Mouse (Mus musculus) kidney, embryonic 14.5 days (tissue): ENCODE data around the gene Lrrc49. TPM values are rescaled to one million over a fixed set of nuclear protein-coding genes. Genes with fewer than 3 reads are reported as not detected.

Source experiments
- ATAC-seq: fragments of 200-750 bp; cut with Nextera tagmentation; 2 replicates; pipeline ENCODE4 v1.8.0; 2017; ENCODE audit warnings: moderate number of reproducible peaks, mild to moderate bottlenecking, moderate TSS enrichment, moderate library complexity; ENCODE audit not compliant: low FRiP score, low TSS enrichment
- H3K27ac ChIP-seq: fragments of 300-500 bp; sonication (generic); 2 replicates; pipeline ENCODE4 v1.5.1; 2014; ENCODE audit warnings: low read depth, mild to moderate bottlenecking, low read length, moderate library complexity, mixed read lengths
- H3K27me3 ChIP-seq: fragments of 300-500 bp; sonication (generic); 2 replicates; pipeline ENCODE4 v1.6.1; 2014; ENCODE audit warnings: mild to moderate bottlenecking, low read length; ENCODE audit not compliant: control insufficient read depth, insufficient read depth
- H3K36me3 ChIP-seq: fragments of 300-500 bp; sonication (generic); 2 replicates; pipeline ENCODE4 v1.6.1; 2014; ENCODE audit warnings: low read length, mixed read lengths; ENCODE audit not compliant: control insufficient read depth, insufficient read depth
- H3K4me1 ChIP-seq: fragments of 300-500 bp; sonication (generic); 2 replicates; pipeline ENCODE4 v1.6.1; 2014; ENCODE audit warnings: low read length, mixed read lengths; ENCODE audit not compliant: control insufficient read depth, insufficient read depth
- H3K4me2 ChIP-seq: fragments of 300-500 bp; sonication (generic); replicated peaks from 2 replicates; pipeline ENCODE4 v1.6.1; 2014; ENCODE audit warnings: low read depth, mild to moderate bottlenecking, low read length
- H3K4me3 ChIP-seq: fragments of 300-500 bp; sonication (generic); 2 replicates; pipeline ENCODE4 v1.5.1; 2014; ENCODE audit warnings: mild to moderate bottlenecking, low read length
- H3K9ac ChIP-seq: fragments of 300-500 bp; sonication (generic); 2 replicates; pipeline ENCODE4 v1.6.1; 2014; ENCODE audit warnings: low read depth, mild to moderate bottlenecking, low read length, moderate library complexity
- H3K9me3 ChIP-seq: fragments of 300-500 bp; sonication (generic); 2 replicates; pipeline ENCODE4 v1.6.1; 2016; ENCODE audit warnings: low read length; ENCODE audit not compliant: control insufficient read depth
- WGBS: fragments of 180-500 bp; shearing (Covaris S2); extraction: QIAGEN DNeasy Blood & Tissue Kit; methylation state at CpG from one replicate; pipeline ENCODE4 v1.1.7; 2014; 5-methylcytosine and 5-hydroxymethylcytosine counted together
- polyA plus RNA-seq: library from polyadenylated mRNA; unstranded; fragments of >200 nt; fragmentation: Nextera tagmentation; extraction: Ambion mirVana; gene quantifications from 2 replicates; pipeline ENCODE4 v1.2.1, GENCODE M21; 2014

Lrrc49 gene
- polyA plus RNA-seq, 1 experiment from 2014 or later = 20.9 TPM

GRCm38 (mm10) chr9:60551238-60551637 is 136.7 kb downstream of the Lrrc49 start:
- Histone ChIP-seq H3K4me1 (no peaks in the 10 kb centered on the region), H3K27me3 (no peaks in the 10 kb centered on the region), H3K9ac (no peak overlapping the region), H3K36me3 (no peaks in the 10 kb centered on the region), H3K9me3 (no peaks in the 10 kb centered on the region), H3K4me3 (no peak overlapping the region), H3K27ac (no peak overlapping the region), H3K4me2 (no peak overlapping the region)
- ATAC-seq = no peak
- 97% methylated on average over 4 of the region's 4 CpGs for WGBS

- no peak overlapping the region for H3K4me2 ChIP-seq
- no peaks in the 10 kb centered on the region for H3K36me3 ChIP-seq
- H3K27ac ChIP-seq = no peak overlapping the region
- no peak overlapping the region for H3K4me3 ChIP-seq
- no peak overlapping the region for H3K9ac ChIP-seq
- H3K27me3 ChIP-seq = no peaks in the 10 kb centered on the region
- H3K9me3 ChIP-seq = no peaks in the 10 kb centered on the region
- 30% methylated on average over 4 of the region's 4 CpGs for WGBS
- no peaks in the 10 kb centered on the region for H3K4me1 ChIP-seq
- ATAC-seq = peak; percentile 69
Measured at GRCm38 (mm10) chr9:60548182-60548581, 139.8 kb downstream of the Lrrc49 start.

- Histone ChIP-seq H3K27me3 (no peaks in the 10 kb centered on the region), H3K4me3 (no peak overlapping the region), H3K27ac (no peak overlapping the region), H3K36me3 (no peaks in the 10 kb centered on the region), H3K9me3 (no peaks in the 10 kb centered on the region), H3K9ac (no peak overlapping the region), H3K4me2 (no peak overlapping the region), H3K4me1 (no peaks in the 10 kb centered on the region)
- WGBS = 78% methylated on average over 2 of the region's 2 CpGs
- ATAC-seq = no peak
Measured at GRCm38 (mm10) chr9:60546169-60546568, 141.8 kb downstream of the Lrrc49 start.

GRCm38 (mm10) chr9:60545361-60546096 is 142.4 kb downstream of the Lrrc49 start:
- H3K9me3 ChIP-seq = no peaks in the 10 kb centered on the region
- H3K27ac ChIP-seq = no peak overlapping the region
- H3K9ac ChIP-seq = no peak overlapping the region
- H3K4me3 ChIP-seq = no peak overlapping the region
- no peaks in the 10 kb centered on the region for H3K4me1 ChIP-seq
- ATAC-seq = no peak
- no peak overlapping the region for H3K4me2 ChIP-seq
- WGBS = 77% methylated on average over 13 of the region's 13 CpGs
- H3K36me3 ChIP-seq = no peaks in the 10 kb centered on the region
- H3K27me3 ChIP-seq = no peaks in the 10 kb centered on the region

GRCm38 (mm10) chr9:60543422-60544015 is 144.4 kb downstream of the Lrrc49 start:
- H3K9me3 ChIP-seq = no peaks in the 10 kb centered on the region
- no peak overlapping the region for H3K4me2 ChIP-seq
- H3K9ac ChIP-seq = no peak overlapping the region
- H3K4me3 ChIP-seq = no peak overlapping the region
- H3K36me3 ChIP-seq = no peaks in the 10 kb centered on the region
- no peak overlapping the region for H3K27ac ChIP-seq
- no peak for ATAC-seq
- H3K4me1 ChIP-seq = no peaks in the 10 kb centered on the region
- 38% methylated on average over 7 of the region's 7 CpGs for WGBS
- H3K27me3 ChIP-seq = no peaks in the 10 kb centered on the region

- Histone ChIP-seq H3K9me3 (no peaks in the 10 kb centered on the region), H3K9ac (no peak overlapping the region), H3K4me1 (0 out of 2 replicates have a peak, but pooled peaks cover 6% of the 10 kb centered on the region), H3K4me2 (0 out of 2 replicates have a peak overlapping the region, but pooled peaks have one; percentile 12), H3K4me3 (no peak overlapping the region), H3K27me3 (no peaks in the 10 kb centered on the region), H3K27ac (no peak overlapping the region), H3K36me3 (no peaks in the 10 kb centered on the region)
- WGBS = 41% methylated on average over 12 of the region's 12 CpGs
- no peak for ATAC-seq
Measured at GRCm38 (mm10) chr9:60530310-60530709, 157.6 kb downstream of the Lrrc49 start.

GRCm38 (mm10) chr9:60529348-60530243 is 158.4 kb downstream of the Lrrc49 start:
- ATAC-seq = no peak
- Histone ChIP-seq H3K4me2 (no peak overlapping the region), H3K36me3 (no peaks in the 10 kb centered on the region), H3K4me3 (no peak overlapping the region), H3K9me3 (no peaks in the 10 kb centered on the region), H3K4me1 (0 out of 2 replicates have a peak, but pooled peaks cover 6% of the 10 kb centered on the region), H3K9ac (no peak overlapping the region), H3K27me3 (no peaks in the 10 kb centered on the region), H3K27ac (no peak overlapping the region)
- 73% methylated on average over 10 of the region's 10 CpGs for WGBS

- 82% methylated on average over 3 of the region's 3 CpGs for WGBS
- no peaks in the 10 kb centered on the region for H3K36me3 ChIP-seq
- no peak overlapping the region for H3K4me2 ChIP-seq
- H3K9me3 ChIP-seq = no peaks in the 10 kb centered on the region
- H3K27me3 ChIP-seq = no peaks in the 10 kb centered on the region
- peaks cover 6% of the 10 kb centered on the region; the same call in 1 of the 2 replicates for H3K4me1 ChIP-seq
- no peak overlapping the region for H3K4me3 ChIP-seq
- H3K9ac ChIP-seq = no peak overlapping the region
- no peak for ATAC-seq
- no peak overlapping the region for H3K27ac ChIP-seq
Measured at GRCm38 (mm10) chr9:60528269-60528668, 159.7 kb downstream of the Lrrc49 start.
